Mouse (Mus musculus): Measurements from ENCODE around the gene Erich6. TPM values are rescaled to one million over a fixed set of nuclear protein-coding genes. Genes with fewer than 3 reads are reported as not detected.

Gene Erich6
- not detected in 4 replicates for total RNA-seq (2023)

GRCm38 (mm10) chr3:58636406-58637295 lies at the start of gene Erich6:
Gene Erich6, minus strand, starts transcription at chr3:58637207.

DNA sequence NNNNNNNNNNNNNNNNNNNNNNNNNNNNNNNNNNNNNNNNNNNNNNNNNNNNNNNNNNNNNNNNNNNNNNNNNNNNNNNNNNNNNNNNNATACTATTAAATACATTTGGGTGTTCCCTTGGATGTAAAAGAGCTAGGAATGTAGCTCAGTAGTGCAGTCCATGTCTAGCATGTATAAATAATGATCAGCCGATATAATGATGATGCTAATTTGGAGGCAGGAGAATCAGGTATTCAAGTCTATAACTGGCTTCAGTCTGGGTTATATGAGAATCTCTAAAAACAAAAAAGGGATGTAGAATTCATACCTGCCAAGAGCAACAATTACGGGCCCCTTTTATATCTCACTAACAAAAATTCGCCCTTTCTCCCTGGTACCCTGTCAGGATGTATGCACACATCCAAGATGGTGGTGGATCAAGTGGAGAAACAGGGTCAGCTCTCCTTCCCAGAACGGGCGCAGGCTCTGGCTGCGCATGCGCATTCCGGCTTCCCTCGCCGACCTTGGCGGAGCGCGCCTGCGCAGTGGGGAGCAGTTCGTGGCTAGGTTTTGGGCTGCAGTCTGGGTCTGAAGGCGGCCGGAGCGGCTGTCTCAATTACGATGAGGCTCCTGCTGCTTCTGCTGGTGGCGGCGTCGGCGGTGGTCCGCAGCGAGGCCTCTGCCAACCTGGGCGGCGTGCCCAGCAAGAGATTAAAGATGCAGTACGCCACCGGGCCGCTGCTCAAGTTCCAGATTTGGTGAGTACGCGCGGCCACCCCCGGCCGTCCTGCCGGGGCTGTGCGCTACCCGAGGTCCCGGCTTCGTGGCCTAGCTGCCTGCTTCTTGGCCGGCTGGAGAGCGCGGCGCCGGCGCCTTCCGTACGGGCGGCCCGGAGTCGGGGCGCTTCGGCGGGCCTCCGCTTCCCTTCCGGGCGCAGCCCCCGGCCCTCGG lies 60.6 kb downstream of the Erich6 start, which contains the start of gene Selenot:
Gene Selenot (plus strand): TSS at position 500 of the 930 bp plus-strand sequence.

Other genes starting within 250 kb of the Erich6 start
- 76.5 to 88.0 TPM (median 81.4 TPM) in 4 replicates for gene Tsc22d2, start 222.5 kb downstream of the Erich6 start, total RNA-seq (2023)
- gene Eif2a, start 111.4 kb downstream of the Erich6 start, total RNA-seq (2023), result 62.8 to 75.4 TPM (median 64.2 TPM) in 4 replicates
- gene Serp1, start 111.3 kb downstream of the Erich6 start, total RNA-seq (2023), result 309 to 317 TPM (median 313 TPM) in 4 replicates
- 137 to 144 TPM (median 141 TPM) in 4 replicates for gene Selenot, start 60.6 kb downstream of the Erich6 start, total RNA-seq (2023)
- gene Siah2, start 55.2 kb upstream of the Erich6 start, total RNA-seq (2023), result 116 to 128 TPM (median 121 TPM) in 4 replicates
- not detected in 4 replicates for gene Mindy4b-ps, start 185.1 kb upstream of the Erich6 start, total RNA-seq (2023)
- not detected in 4 replicates for gene Clrn1, start 248.1 kb upstream of the Erich6 start, total RNA-seq (2023)